Mouse (Mus musculus) CH12.LX (cell line): ENCODE results near the gene Ccdc148.

Experiments
- CTCF ChIP-seq, 2 experiments: IDR thresholded peaks in 1 of 2; conservative IDR thresholded peaks in 1 of 2; 2 replicates each; pipeline ENCODE4 v1.5.1; 2011 to 2012; ENCODE audit warnings: low read depth in 2 of 2, low read length in 2 of 2, improper control_type of control experiment in 1 of 2, inconsistent platforms in 1 of 2, mild to moderate bottlenecking in 1 of 2, moderate library complexity in 1 of 2
- ELF1 ChIP-seq: IDR thresholded peaks from 2 replicates; pipeline ENCODE4 v1.6.1; 2014; ENCODE audit warnings: low read depth, mild to moderate bottlenecking, inconsistent platforms, low read length, improper control_type of control experiment
- EP300 ChIP-seq: IDR thresholded peaks from 2 replicates; pipeline ENCODE4 v1.6.1; 2011; ENCODE audit warnings: low read length, improper control_type of control experiment
- GABPA ChIP-seq: IDR thresholded peaks from 2 replicates; pipeline ENCODE4 v1.6.1; 2012; ENCODE audit warnings: low read depth, low read length, improper control_type of control experiment, inconsistent platforms; ENCODE audit not compliant: insufficient replicate concordance
- HCFC1 ChIP-seq: IDR thresholded peaks from 2 replicates; pipeline ENCODE4 v1.6.1; 2012; ENCODE audit warnings: low read depth, mild to moderate bottlenecking, inconsistent platforms, low read length, improper control_type of control experiment
- MAFK ChIP-seq: IDR thresholded peaks from 2 replicates; pipeline ENCODE4 v1.6.1; 2011; ENCODE audit warnings: low read length, improper control_type of control experiment; ENCODE audit not compliant: insufficient replicate concordance
- MAX ChIP-seq: IDR thresholded peaks from 2 replicates; pipeline ENCODE4 v1.6.1; 2011; ENCODE audit warnings: low read length, improper control_type of control experiment
- MAZ ChIP-seq: IDR thresholded peaks from 2 replicates; pipeline ENCODE4 v1.6.1; 2012; ENCODE audit warnings: low read depth, mild to moderate bottlenecking, inconsistent platforms, low read length, improper control_type of control experiment, moderate library complexity
- POLR2A ChIP-seq: IDR thresholded peaks from 2 replicates; pipeline ENCODE4 v1.6.1; 2011; ENCODE audit warnings: low read depth, mild to moderate bottlenecking, improper control_type of control experiment, low read length
- RCOR1 ChIP-seq: conservative IDR thresholded peaks from 2 replicates; pipeline ENCODE4 v1.6.1; 2012; ENCODE audit warnings: low read depth, mild to moderate bottlenecking, inconsistent platforms, low read length, improper control_type of control experiment
- SMC3 ChIP-seq: IDR thresholded peaks from 2 replicates; pipeline ENCODE4 v1.6.1; 2011; ENCODE audit warnings: low read depth, low read length, improper control_type of control experiment

- TF ChIP-seq CTCF (conservative IDR thresholded peaks at IDR 0.05 in 1 of 2, IDR thresholded peaks at IDR 0.05 in 1 of 2; ENCODE audit: low read depth in 2 of 2, low read length in 2 of 2) (no peak), MAZ (no peak), POLR2A (no peak), ELF1 (no peak), GABPA (no peak), MAFK (no peak), MAX (no peak), HCFC1 (no peak), EP300 (no peak), SMC3 (no peak), RCOR1 (no peak)
These were observed 27.8 kb upstream of the Ccdc148 start for GRCm38 (mm10) chr2:59188306-59188705.
